Mouse (Mus musculus): ENCODE data around the gene Vamp8. TPM values are rescaled to one million over a fixed set of nuclear protein-coding genes. Genes with fewer than 3 reads are reported as not detected.

Gene Vamp8
- polyA plus RNA-seq, 1 experiment from 2014 or later = 183 TPM

GRCm38 (mm10) chr6:72364009-72364408 lies 26.5 kb downstream of the Vamp8 start:
- Histone ChIP-seq H3K27me3 (replicated peaks; ENCODE audit: control insufficient read depth, insufficient read depth, low read length) (no peaks in the 10 kb centered on the region), H3K4me3 (ENCODE audit: low read depth, low read length) (no peak overlapping the region), H3K9me3 (ENCODE audit: control insufficient read depth, low read length) (no peaks in the 10 kb centered on the region), H3K27ac (ENCODE audit: low read depth) (no peak overlapping the region), H3K4me2 (ENCODE audit: low read length) (no peak overlapping the region), H3K36me3 (ENCODE audit: control insufficient read depth, insufficient read depth, low read length) (peaks cover 13% of the 10 kb centered on the region), H3K9ac (ENCODE audit: low read length) (no peak overlapping the region), H3K4me1 (replicated peaks; ENCODE audit: control insufficient read depth, insufficient read depth, low read length) (peaks cover 17% of the 10 kb centered on the region)
- 47% methylated on average over 7 of the region's 7 CpGs for WGBS
- DNase-seq (ENCODE audit: low spot score) = no peak
- ATAC-seq (replicated peaks; ENCODE audit: low FRiP score, low TSS enrichment, low read depth) = no peak

GRCm38 (mm10) chr6:72362132-72363028 lies 28.1 kb downstream of the Vamp8 start:
- DNase-seq (ENCODE audit: low spot score) = peak; percentile 91
- WGBS = under 1% methylated on average over 42 of the region's 42 CpGs

GRCm38 (mm10) chr6:72361121-72361551 lies 29.4 kb downstream of the Vamp8 start:
- Histone ChIP-seq H3K27me3 (replicated peaks; ENCODE audit: control insufficient read depth, insufficient read depth, low read length) (no peaks in the 10 kb centered on the region), H3K4me2 (ENCODE audit: low read length) (peak overlapping the region; percentile 72), H3K4me1 (replicated peaks; ENCODE audit: control insufficient read depth, insufficient read depth, low read length) (peaks cover 23% of the 10 kb centered on the region), H3K36me3 (ENCODE audit: control insufficient read depth, insufficient read depth, low read length) (peaks cover 26% of the 10 kb centered on the region), H3K27ac (ENCODE audit: low read depth) (no peak overlapping the region), H3K9ac (ENCODE audit: low read length) (peak overlapping the region; percentile 55), H3K4me3 (ENCODE audit: low read depth, low read length) (peak overlapping the region; percentile 84), H3K9me3 (ENCODE audit: control insufficient read depth, low read length) (no peaks in the 10 kb centered on the region)
- DNase-seq (ENCODE audit: low spot score) = no peak
- WGBS = 55% methylated on average over 5 of the region's 5 CpGs
- no peak for ATAC-seq (replicated peaks; ENCODE audit: low FRiP score, low TSS enrichment, low read depth)

More at GRCm38 (mm10) chr6:72362132-72363028, 28.1 kb downstream of the Vamp8 start:
- peak; percentile 98 for ATAC-seq (replicated peaks; ENCODE audit: low FRiP score, low TSS enrichment, low read depth)
- H3K27me3 ChIP-seq (replicated peaks; ENCODE audit: control insufficient read depth, insufficient read depth, low read length) = no peaks in the 10 kb centered on the region
- peak overlapping the region; percentile 84 for H3K4me3 ChIP-seq (ENCODE audit: low read depth, low read length)
- H3K9ac ChIP-seq (ENCODE audit: low read length) = peak overlapping the region; percentile 55
- peak overlapping the region; percentile 72 for H3K4me2 ChIP-seq (ENCODE audit: low read length)
- H3K9me3 ChIP-seq (ENCODE audit: control insufficient read depth, low read length) = no peaks in the 10 kb centered on the region
- H3K4me1 ChIP-seq (replicated peaks; ENCODE audit: control insufficient read depth, insufficient read depth, low read length) = peaks cover 18% of the 10 kb centered on the region
- H3K36me3 ChIP-seq (ENCODE audit: control insufficient read depth, insufficient read depth, low read length) = peaks cover 26% of the 10 kb centered on the region
- peak overlapping the region; percentile 47 for H3K27ac ChIP-seq (ENCODE audit: low read depth)

- peaks cover 23% of the 10 kb centered on the region for H3K4me1 ChIP-seq (replicated peaks; ENCODE audit: control insufficient read depth, insufficient read depth, low read length)
- H3K9me3 ChIP-seq (ENCODE audit: control insufficient read depth, low read length) = no peaks in the 10 kb centered on the region
- H3K9ac ChIP-seq (ENCODE audit: low read length) = no peak overlapping the region
- DNase-seq (ENCODE audit: low spot score) (no peak), ATAC-seq (replicated peaks; ENCODE audit: low FRiP score, low TSS enrichment, low read depth) (no peak)
- 0 out of 2 replicates have a peak overlapping the region, but pooled peaks have one; percentile 72 for H3K4me2 ChIP-seq (ENCODE audit: low read length)
- 48% methylated on average over 7 of the region's 7 CpGs for WGBS
- no peak overlapping the region for H3K27ac ChIP-seq (ENCODE audit: low read depth)
- peaks cover 26% of the 10 kb centered on the region for H3K36me3 ChIP-seq (ENCODE audit: control insufficient read depth, insufficient read depth, low read length)
- no peak overlapping the region for H3K4me3 ChIP-seq (ENCODE audit: low read depth, low read length)
- no peaks in the 10 kb centered on the region for H3K27me3 ChIP-seq (replicated peaks; ENCODE audit: control insufficient read depth, insufficient read depth, low read length)
Observed at GRCm38 (mm10) chr6:72360599-72360935, 29.9 kb downstream of the Vamp8 start.

GRCm38 (mm10) chr6:72359891-72360598 lies 30.5 kb downstream of the Vamp8 start:
- Histone ChIP-seq H3K27ac (ENCODE audit: low read depth) (no peak overlapping the region), H3K4me3 (ENCODE audit: low read depth, low read length) (no peak overlapping the region), H3K4me2 (ENCODE audit: low read length) (no peak overlapping the region), H3K4me1 (replicated peaks; ENCODE audit: control insufficient read depth, insufficient read depth, low read length) (peaks cover 23% of the 10 kb centered on the region), H3K27me3 (replicated peaks; ENCODE audit: control insufficient read depth, insufficient read depth, low read length) (no peaks in the 10 kb centered on the region), H3K9me3 (ENCODE audit: control insufficient read depth, low read length) (no peaks in the 10 kb centered on the region), H3K9ac (ENCODE audit: low read length) (no peak overlapping the region), H3K36me3 (ENCODE audit: control insufficient read depth, insufficient read depth, low read length) (peaks cover 26% of the 10 kb centered on the region)
- DNase-seq (ENCODE audit: low spot score) (no peak), ATAC-seq (replicated peaks; ENCODE audit: low FRiP score, low TSS enrichment, low read depth) (no peak)
- 71% methylated on average over 11 of the region's 11 CpGs for WGBS

- H3K4me1 ChIP-seq (replicated peaks; ENCODE audit: control insufficient read depth, insufficient read depth, low read length) = peaks cover 27% of the 10 kb centered on the region
- H3K4me3 ChIP-seq (ENCODE audit: low read depth, low read length) = no peak overlapping the region
- 64% methylated on average over 2 of the region's 2 CpGs for WGBS
- H3K9ac ChIP-seq (ENCODE audit: low read length) = no peak overlapping the region
- H3K27ac ChIP-seq (ENCODE audit: low read depth) = no peak overlapping the region
- no peak overlapping the region for H3K4me2 ChIP-seq (ENCODE audit: low read length)
- ATAC-seq (replicated peaks; ENCODE audit: low FRiP score, low TSS enrichment, low read depth) (no peak), DNase-seq (ENCODE audit: low spot score) (no peak)
- no peaks in the 10 kb centered on the region for H3K9me3 ChIP-seq (ENCODE audit: control insufficient read depth, low read length)
- peaks cover 26% of the 10 kb centered on the region for H3K36me3 ChIP-seq (ENCODE audit: control insufficient read depth, insufficient read depth, low read length)
- H3K27me3 ChIP-seq (replicated peaks; ENCODE audit: control insufficient read depth, insufficient read depth, low read length) = no peaks in the 10 kb centered on the region
Observed at GRCm38 (mm10) chr6:72359343-72359742, 31.2 kb downstream of the Vamp8 start.

- Histone ChIP-seq H3K9ac (ENCODE audit: low read length) (no peak overlapping the region), H3K27ac (ENCODE audit: low read depth) (no peak overlapping the region), H3K4me2 (ENCODE audit: low read length) (no peak overlapping the region)
Observed at GRCm38 (mm10) chr6:72358086-72358764, 32.3 kb downstream of the Vamp8 start.

More at GRCm38 (mm10) chr6:72358086-72358764, 32.3 kb downstream of the Vamp8 start:
- H3K9me3 ChIP-seq (ENCODE audit: control insufficient read depth, low read length) = no peaks in the 10 kb centered on the region
- H3K4me3 ChIP-seq (ENCODE audit: low read depth, low read length) = no peak overlapping the region
- ATAC-seq (replicated peaks; ENCODE audit: low FRiP score, low TSS enrichment, low read depth) (no peak), DNase-seq (ENCODE audit: low spot score) (no peak)
- peaks cover 27% of the 10 kb centered on the region for H3K4me1 ChIP-seq (replicated peaks; ENCODE audit: control insufficient read depth, insufficient read depth, low read length)
- no peaks in the 10 kb centered on the region for H3K27me3 ChIP-seq (replicated peaks; ENCODE audit: control insufficient read depth, insufficient read depth, low read length)
- WGBS = 88% methylated on average over 10 of the region's 10 CpGs
- peaks cover 26% of the 10 kb centered on the region for H3K36me3 ChIP-seq (ENCODE audit: control insufficient read depth, insufficient read depth, low read length)
